Mouse (Mus musculus) forelimb bud, embryonic 11.5 days (tissue): ENCODE data around the gene Smtnl1.

ENCODE experiments used
- DNase-seq: peaks from one replicate; pipeline ENCODE4 v3.0.0-alpha.2; 2012; ENCODE audit warnings: low read depth, low spot score

Smtnl1 gene

GRCm38 (mm10) chr2:84798493-84798921 is 23.9 kb downstream of the Smtnl1 start, which contains the start of gene Ube2l6:
TSS of gene Ube2l6 (plus strand) at chr2:84798828.
- peak; percentile 45 for DNase-seq

DNA sequence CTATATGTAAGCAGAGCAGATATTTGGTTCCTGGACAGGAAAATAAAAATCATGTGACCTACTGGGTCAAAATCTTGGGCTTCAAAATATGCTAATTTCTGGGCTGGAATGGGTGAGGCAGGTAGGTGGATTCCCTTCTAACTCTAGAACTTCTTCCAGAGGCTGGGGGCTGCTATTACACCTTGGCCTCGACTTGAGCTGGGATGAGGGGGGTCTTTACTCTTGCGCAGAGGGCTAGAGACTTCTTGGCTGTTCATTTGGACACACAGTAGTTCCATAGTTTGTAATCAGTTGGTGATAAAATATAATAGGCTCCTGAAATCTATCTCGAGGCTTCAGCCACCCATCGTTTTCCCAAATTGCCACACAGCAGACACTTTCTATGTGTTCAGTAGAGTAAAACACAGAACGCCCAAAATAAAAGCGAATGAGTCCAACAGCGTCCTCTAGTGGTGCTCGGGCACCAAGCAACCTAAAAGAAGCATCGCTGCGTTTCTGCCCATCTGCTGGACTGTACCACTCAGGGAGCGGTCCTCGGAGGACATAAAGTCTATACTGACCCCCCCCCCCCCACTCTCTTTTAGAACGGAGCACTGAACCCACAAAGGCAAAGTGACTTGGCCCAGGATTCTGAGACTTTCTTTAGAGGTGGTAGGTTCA is 24.5 kb downstream of the Smtnl1 start:
- peak; percentile 84 for DNase-seq

DNA sequence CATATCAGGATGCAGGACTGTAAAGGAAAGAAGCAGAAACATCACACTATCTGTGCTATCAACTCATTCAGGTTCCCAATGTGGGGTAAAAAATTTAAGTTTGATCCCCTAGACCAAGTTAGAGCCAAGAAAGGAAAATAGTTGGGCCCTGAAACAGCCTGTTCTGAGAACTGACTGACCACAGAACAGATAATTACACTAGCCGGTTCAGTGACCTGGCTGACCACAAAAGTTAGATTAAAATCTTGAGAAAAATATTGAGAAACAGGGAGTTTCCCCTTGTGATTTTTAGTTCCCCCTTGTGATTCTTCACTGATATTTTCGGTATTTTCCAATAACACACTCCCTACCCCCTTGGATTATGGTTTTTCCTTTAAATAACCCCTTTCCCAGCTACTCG is 28.6 kb downstream of the Smtnl1 start:
- no peak for DNase-seq

GRCm38 (mm10) chr2:84793154-84793553 is 29.3 kb downstream of the Smtnl1 start:
- DNase-seq = no peak

DNA sequence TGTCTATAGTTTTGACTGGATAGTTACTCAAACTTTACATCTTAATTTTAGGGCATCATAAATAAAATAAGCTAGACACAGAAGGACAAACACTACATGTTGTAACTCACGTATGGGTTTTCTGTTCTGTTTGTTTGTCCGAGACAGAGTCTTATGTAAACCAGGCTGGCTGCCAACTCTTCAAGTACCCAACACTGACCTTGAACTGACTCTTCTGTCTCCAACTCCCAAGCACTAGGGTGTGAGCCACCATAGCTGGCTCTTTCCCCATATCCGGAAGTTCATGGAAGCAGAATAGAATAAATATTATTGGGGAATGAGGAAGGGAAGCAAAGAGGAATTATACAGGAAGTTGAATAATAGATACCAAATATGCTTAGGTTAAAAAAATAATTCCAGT is 29.9 kb downstream of the Smtnl1 start:
- no peak for DNase-seq

GRCm38 (mm10) chr2:84790418-84790817 is 32.0 kb downstream of the Smtnl1 start:
- no peak for DNase-seq

- no peak for DNase-seq
Observed at GRCm38 (mm10) chr2:84788316-84788715, 34.1 kb downstream of the Smtnl1 start.

DNA sequence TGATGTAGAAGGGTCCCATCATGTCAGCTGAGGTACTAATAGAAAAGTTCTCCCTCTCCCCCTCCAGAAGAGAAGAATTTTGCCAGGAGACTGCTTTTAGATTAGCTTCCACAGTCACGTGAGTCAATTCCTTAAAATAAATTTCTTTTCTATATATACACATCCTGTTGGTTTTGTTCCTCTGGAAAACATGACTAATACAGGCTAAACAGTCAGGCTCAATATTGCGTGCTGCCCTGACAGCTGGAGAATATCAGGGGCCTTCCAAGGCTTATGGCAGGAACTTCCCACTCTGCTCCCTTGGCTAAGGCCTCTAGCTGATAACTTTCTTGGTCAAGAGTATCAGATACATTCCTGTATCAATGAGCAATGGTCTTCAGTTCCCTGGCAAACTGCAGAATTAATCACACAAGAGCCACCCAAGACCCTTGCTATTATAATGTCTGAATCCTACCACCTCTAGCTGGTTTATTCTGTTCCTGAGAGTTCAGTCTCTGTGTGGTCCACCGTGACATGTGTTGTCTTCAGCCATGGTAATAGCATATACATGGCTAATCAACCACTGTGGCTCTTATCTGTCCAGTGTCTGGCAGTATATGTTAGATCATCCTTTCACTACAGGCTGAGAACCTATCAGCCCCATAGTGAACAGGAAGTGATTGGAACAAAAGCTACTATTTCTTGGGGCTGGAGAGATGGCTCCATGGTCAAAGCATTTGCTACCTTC is 38.4 kb downstream of the Smtnl1 start:
- DNase-seq = no peak

DNA sequence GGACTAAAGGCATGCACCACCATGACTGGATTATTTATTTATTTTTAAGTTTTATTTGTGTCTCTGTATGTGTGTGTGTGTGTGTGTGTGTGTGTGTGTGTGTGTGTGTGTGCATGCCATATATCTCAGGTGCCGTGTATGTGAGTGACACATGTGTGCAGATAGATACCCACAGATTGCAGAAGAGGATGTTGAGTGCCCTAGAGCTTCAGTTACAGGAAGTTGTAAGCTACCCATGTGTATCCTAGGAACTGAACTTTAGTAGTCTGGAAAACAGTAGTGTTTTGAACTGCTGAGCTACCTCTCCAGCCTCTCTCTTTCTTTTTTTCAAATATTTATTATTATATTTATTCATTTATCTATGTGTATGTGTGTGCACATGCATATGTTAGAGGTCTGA is 39.1 kb downstream of the Smtnl1 start:
- DNase-seq = no peak

- no peak for DNase-seq
Observed at GRCm38 (mm10) chr2:84779210-84779609, 43.2 kb downstream of the Smtnl1 start.

DNA sequence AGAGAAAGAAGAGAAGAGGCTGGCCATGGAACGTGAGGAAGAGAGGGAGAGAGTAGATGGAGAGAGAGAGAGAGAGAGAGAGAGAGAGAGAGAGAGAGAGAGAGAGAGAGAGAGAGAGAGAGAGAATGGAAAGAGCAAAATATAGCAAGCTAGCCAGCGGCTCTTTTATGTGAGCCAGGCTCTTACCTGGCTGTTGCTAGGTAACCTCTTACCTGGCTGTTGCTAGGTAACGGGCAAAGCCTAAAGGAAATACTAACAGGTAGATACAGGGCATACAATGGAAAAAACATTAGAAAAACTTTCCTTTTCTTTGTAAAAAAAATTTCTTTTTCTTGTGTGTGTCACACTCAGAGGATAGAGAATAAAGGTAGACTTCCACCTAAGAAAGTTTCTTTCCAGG is 44.7 kb downstream of the Smtnl1 start:
- DNase-seq = no peak

GRCm38 (mm10) chr2:84775665-84776064 is 46.8 kb downstream of the Smtnl1 start:
- DNase-seq = no peak

GRCm38 (mm10) chr2:84775241-84775640 is 47.2 kb downstream of the Smtnl1 start, which contains the start of gene Serping1:
TSS of gene Serping1 (minus strand) at chr2:84775444.
- no peak for DNase-seq

GRCm38 (mm10) chr2:84774751-84775150 is 47.7 kb downstream of the Smtnl1 start:
- peak; percentile 68 for DNase-seq

DNA sequence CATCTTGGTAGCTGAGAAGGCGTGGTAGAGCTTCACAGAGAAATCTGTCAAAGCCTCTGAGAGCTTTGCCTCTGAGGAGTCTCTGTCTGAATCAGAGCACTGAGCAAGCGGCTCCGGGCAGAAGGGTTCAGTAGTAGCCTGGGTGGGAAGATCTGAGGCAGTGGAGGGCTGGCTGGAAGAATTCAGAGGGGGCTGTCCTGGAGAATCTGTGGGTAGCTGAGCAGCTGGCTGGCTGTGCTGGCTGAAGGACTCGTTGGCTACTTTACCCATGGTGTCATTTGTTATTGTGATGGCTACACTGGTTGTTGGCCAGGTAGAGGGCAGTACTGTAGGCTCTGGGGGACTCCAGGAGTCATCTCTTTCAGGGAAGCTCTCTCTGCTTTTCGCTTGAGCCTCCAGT is 49.3 kb downstream of the Smtnl1 start:
- no peak for DNase-seq

GRCm38 (mm10) chr2:84772454-84772853 is 50.0 kb downstream of the Smtnl1 start:
- DNase-seq = no peak

- no peak for DNase-seq
Observed at GRCm38 (mm10) chr2:84770501-84770900, 52.0 kb downstream of the Smtnl1 start.

GRCm38 (mm10) chr2:84762818-84763217 is 59.6 kb downstream of the Smtnl1 start:
- DNase-seq = no peak

GRCm38 (mm10) chr2:84762295-84762694 is 60.2 kb downstream of the Smtnl1 start:
- DNase-seq = no peak

DNA sequence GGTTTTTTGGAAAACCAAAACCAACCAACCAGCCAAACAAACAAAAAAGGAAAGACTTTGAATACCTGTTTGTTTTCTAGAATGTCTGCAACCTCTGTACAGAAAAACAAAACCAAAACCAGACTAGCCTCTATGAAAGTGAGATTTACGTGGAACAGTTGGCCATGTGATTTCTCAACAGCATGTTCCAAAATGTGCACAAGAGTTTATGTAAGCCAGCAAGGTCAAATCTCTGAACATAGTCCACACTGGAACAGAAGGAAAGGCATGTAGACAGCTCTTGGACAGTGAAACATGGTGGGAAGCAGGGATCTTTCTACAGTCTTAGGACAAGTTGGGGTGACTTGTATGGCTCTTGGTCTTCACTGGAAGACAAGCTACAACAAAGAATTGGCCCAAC is 60.6 kb downstream of the Smtnl1 start:
- no peak for DNase-seq

- no peak for DNase-seq
Observed at GRCm38 (mm10) chr2:84761309-84761708, 61.1 kb downstream of the Smtnl1 start.
